Mouse (Mus musculus): ENCODE data around the gene Phactr4. TPM values are rescaled to one million over a fixed set of nuclear protein-coding genes. Genes with fewer than 3 reads are reported as not detected.

The Phactr4 gene
- polyA plus RNA-seq, 1 experiment from 2014 or later: 20.8 TPM

GRCm38 (mm10) chr4:132386846-132387245 is 35.4 kb downstream of the Phactr4 start:
- H3K36me3 ChIP-seq (ENCODE audit: control insufficient read depth, insufficient read depth, low read length): 0 out of 2 replicates have a peak, but pooled peaks cover 5% of the 10 kb centered on the region
- H3K9me3 ChIP-seq (ENCODE audit: control insufficient read depth, low read length): no peaks in the 10 kb centered on the region
- H3K4me3 ChIP-seq (ENCODE audit: low read length): no peak overlapping the region
- 0 out of 2 replicates have a peak, but pooled peaks cover 7% of the 10 kb centered on the region for H3K4me1 ChIP-seq (replicated peaks; ENCODE audit: control insufficient read depth, insufficient read depth, low read length)
- WGBS: 76% methylated on average over 7 of the region's 7 CpGs
- H3K9ac ChIP-seq (ENCODE audit: low read length): no peak overlapping the region
- no peak overlapping the region for H3K27ac ChIP-seq (ENCODE audit: low read length)
- no peak for ATAC-seq (ENCODE audit: low read depth)
- H3K27me3 ChIP-seq (ENCODE audit: control insufficient read depth, insufficient read depth, low read depth, low read length): no peaks in the 10 kb centered on the region
- no peak overlapping the region for H3K4me2 ChIP-seq (ENCODE audit: low read depth, low read length)

- no peak for ATAC-seq (ENCODE audit: low read depth)
- H3K27me3 ChIP-seq (ENCODE audit: control insufficient read depth, insufficient read depth, low read depth, low read length): no peaks in the 10 kb centered on the region
- no peak overlapping the region for H3K4me3 ChIP-seq (ENCODE audit: low read length)
- WGBS: 82% methylated on average over 8 of the region's 8 CpGs
- no peak overlapping the region for H3K4me2 ChIP-seq (ENCODE audit: low read depth, low read length)
- H3K36me3 ChIP-seq (ENCODE audit: control insufficient read depth, insufficient read depth, low read length): 0 out of 2 replicates have a peak, but pooled peaks cover 5% of the 10 kb centered on the region
- no peaks in the 10 kb centered on the region for H3K9me3 ChIP-seq (ENCODE audit: control insufficient read depth, low read length)
- no peak overlapping the region for H3K27ac ChIP-seq (ENCODE audit: low read length)
- no peak overlapping the region for H3K9ac ChIP-seq (ENCODE audit: low read length)
- H3K4me1 ChIP-seq (replicated peaks; ENCODE audit: control insufficient read depth, insufficient read depth, low read length): 0 out of 2 replicates have a peak, but pooled peaks cover 7% of the 10 kb centered on the region
Observed at GRCm38 (mm10) chr4:132385771-132386410, 36.4 kb downstream of the Phactr4 start.

- Histone ChIP-seq H3K4me3 (ENCODE audit: low read length) (no peak overlapping the region), H3K4me2 (ENCODE audit: low read depth, low read length) (no peak overlapping the region), H3K27me3 (ENCODE audit: control insufficient read depth, insufficient read depth, low read depth, low read length) (no peaks in the 10 kb centered on the region), H3K27ac (ENCODE audit: low read length) (no peak overlapping the region), H3K9ac (ENCODE audit: low read length) (no peak overlapping the region), H3K4me1 (replicated peaks; ENCODE audit: control insufficient read depth, insufficient read depth, low read length) (0 out of 2 replicates have a peak, but pooled peaks cover 7% of the 10 kb centered on the region), H3K36me3 (ENCODE audit: control insufficient read depth, insufficient read depth, low read length) (0 out of 2 replicates have a peak, but pooled peaks cover 5% of the 10 kb centered on the region), H3K9me3 (ENCODE audit: control insufficient read depth, low read length) (no peaks in the 10 kb centered on the region)
- no peak for ATAC-seq (ENCODE audit: low read depth)
- WGBS: 82% methylated on average over 3 of the region's 3 CpGs
Observed at GRCm38 (mm10) chr4:132383455-132383854, 38.8 kb downstream of the Phactr4 start.

DNA sequence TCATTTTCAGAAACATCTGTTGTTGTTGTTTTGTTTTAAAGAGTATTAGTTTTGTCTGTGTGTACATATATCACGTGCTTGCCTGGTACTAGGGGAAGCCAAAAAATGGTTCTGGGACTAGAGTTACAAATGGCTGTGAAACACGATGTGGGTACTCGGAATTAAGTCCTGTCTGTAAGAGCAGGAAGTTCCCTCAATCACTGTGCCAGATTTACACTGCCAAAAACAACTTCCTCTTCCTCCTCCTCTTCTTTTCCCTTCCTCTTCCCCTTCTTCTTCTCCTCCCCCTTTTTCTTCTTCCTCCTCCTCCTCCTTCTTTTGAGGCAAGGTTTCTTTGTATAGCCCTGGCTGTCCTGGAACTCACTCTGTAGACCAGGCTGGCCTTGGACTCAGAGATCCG is 40.0 kb downstream of the Phactr4 start:
- 0 out of 2 replicates have a peak, but pooled peaks cover under 1% of the 10 kb centered on the region for H3K4me1 ChIP-seq (replicated peaks; ENCODE audit: control insufficient read depth, insufficient read depth, low read length)
- no peak overlapping the region for H3K4me2 ChIP-seq (ENCODE audit: low read depth, low read length)
- no peaks in the 10 kb centered on the region for H3K27me3 ChIP-seq (ENCODE audit: control insufficient read depth, insufficient read depth, low read depth, low read length)
- H3K27ac ChIP-seq (ENCODE audit: low read length): no peak overlapping the region
- H3K9me3 ChIP-seq (ENCODE audit: control insufficient read depth, low read length): no peaks in the 10 kb centered on the region
- H3K4me3 ChIP-seq (ENCODE audit: low read length): no peak overlapping the region
- WGBS: 80% methylated on average over 4 of the region's 4 CpGs
- ATAC-seq (ENCODE audit: low read depth): no peak
- H3K36me3 ChIP-seq (ENCODE audit: control insufficient read depth, insufficient read depth, low read length): peaks cover 6% of the 10 kb centered on the region
- H3K9ac ChIP-seq (ENCODE audit: low read length): no peak overlapping the region

- Histone ChIP-seq H3K36me3 (ENCODE audit: control insufficient read depth, insufficient read depth, low read length) (peaks cover 10% of the 10 kb centered on the region), H3K9me3 (ENCODE audit: control insufficient read depth, low read length) (no peaks in the 10 kb centered on the region), H3K4me3 (ENCODE audit: low read length) (no peak overlapping the region), H3K27ac (ENCODE audit: low read length) (no peak overlapping the region), H3K4me2 (ENCODE audit: low read depth, low read length) (no peak overlapping the region), H3K9ac (ENCODE audit: low read length) (no peak overlapping the region), H3K27me3 (ENCODE audit: control insufficient read depth, insufficient read depth, low read depth, low read length) (no peaks in the 10 kb centered on the region), H3K4me1 (replicated peaks; ENCODE audit: control insufficient read depth, insufficient read depth, low read length) (no peaks in the 10 kb centered on the region)
- ATAC-seq (ENCODE audit: low read depth): no peak
- 88% methylated on average over 2 of the region's 2 CpGs for WGBS
Observed at GRCm38 (mm10) chr4:132380965-132381616, 41.2 kb downstream of the Phactr4 start.

DNA sequence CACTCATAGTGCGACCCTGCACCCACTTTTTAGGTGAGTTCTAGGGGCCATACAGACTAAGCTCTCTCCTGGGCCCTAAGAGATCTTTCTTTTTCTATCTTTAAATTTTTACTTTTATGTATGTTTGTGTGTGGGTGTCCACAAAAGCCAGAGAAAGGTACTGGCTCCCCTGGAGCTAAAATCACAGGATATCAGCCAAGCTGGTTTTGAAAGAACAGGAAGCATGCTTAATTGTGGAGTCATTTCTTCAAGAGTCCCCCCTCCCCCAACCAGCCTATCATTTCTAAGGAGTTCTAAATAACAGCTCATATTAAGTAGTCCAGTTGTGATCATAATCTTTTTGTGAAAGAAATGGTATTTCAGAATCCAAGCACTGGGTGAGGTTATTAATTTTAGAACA is 48.5 kb downstream of the Phactr4 start:
- no peak overlapping the region for H3K4me3 ChIP-seq (ENCODE audit: low read length)
- no peak overlapping the region for H3K9ac ChIP-seq (ENCODE audit: low read length)
- H3K9me3 ChIP-seq (ENCODE audit: control insufficient read depth, low read length): no peaks in the 10 kb centered on the region
- H3K27me3 ChIP-seq (ENCODE audit: control insufficient read depth, insufficient read depth, low read depth, low read length): no peaks in the 10 kb centered on the region
- no peak overlapping the region for H3K4me2 ChIP-seq (ENCODE audit: low read depth, low read length)
- H3K36me3 ChIP-seq (ENCODE audit: control insufficient read depth, insufficient read depth, low read length): peaks cover 28% of the 10 kb centered on the region
- no peak overlapping the region for H3K27ac ChIP-seq (ENCODE audit: low read length)
- no peak for ATAC-seq (ENCODE audit: low read depth)
- H3K4me1 ChIP-seq (replicated peaks; ENCODE audit: control insufficient read depth, insufficient read depth, low read length): no peaks in the 10 kb centered on the region
- WGBS: 93% methylated on average over 1 of the region's 1 CpGs

GRCm38 (mm10) chr4:132369953-132370750 is 52.1 kb downstream of the Phactr4 start:
- Histone ChIP-seq H3K27ac (ENCODE audit: low read length) (no peak overlapping the region), H3K36me3 (ENCODE audit: control insufficient read depth, insufficient read depth, low read length) (peaks cover 41% of the 10 kb centered on the region), H3K27me3 (ENCODE audit: control insufficient read depth, insufficient read depth, low read depth, low read length) (no peaks in the 10 kb centered on the region), H3K9me3 (ENCODE audit: control insufficient read depth, low read length) (no peaks in the 10 kb centered on the region), H3K4me1 (replicated peaks; ENCODE audit: control insufficient read depth, insufficient read depth, low read length) (peaks cover 1% of the 10 kb centered on the region; the same call in 1 of the 2 replicates), H3K4me2 (ENCODE audit: low read depth, low read length) (no peak overlapping the region), H3K9ac (ENCODE audit: low read length) (no peak overlapping the region), H3K4me3 (ENCODE audit: low read length) (no peak overlapping the region)
- ATAC-seq (ENCODE audit: low read depth): no peak
- WGBS: 73% methylated on average over 8 of the region's 8 CpGs

GRCm38 (mm10) chr4:132367480-132368201 is 54.6 kb downstream of the Phactr4 start:
- no peak overlapping the region for H3K27ac ChIP-seq (ENCODE audit: low read length)
- ATAC-seq (ENCODE audit: low read depth): no peak
- 91% methylated on average over 18 of the region's 18 CpGs for WGBS

More at GRCm38 (mm10) chr4:132367480-132368201, 54.6 kb downstream of the Phactr4 start:
- H3K27me3 ChIP-seq (ENCODE audit: control insufficient read depth, insufficient read depth, low read depth, low read length): no peaks in the 10 kb centered on the region
- H3K36me3 ChIP-seq (ENCODE audit: control insufficient read depth, insufficient read depth, low read length): peaks cover 45% of the 10 kb centered on the region
- H3K9ac ChIP-seq (ENCODE audit: low read length): no peak overlapping the region
- peaks cover 4% of the 10 kb centered on the region; the same call in 1 of the 2 replicates for H3K4me1 ChIP-seq (replicated peaks; ENCODE audit: control insufficient read depth, insufficient read depth, low read length)
- H3K9me3 ChIP-seq (ENCODE audit: control insufficient read depth, low read length): no peaks in the 10 kb centered on the region
- no peak overlapping the region for H3K4me2 ChIP-seq (ENCODE audit: low read depth, low read length)
- no peak overlapping the region for H3K4me3 ChIP-seq (ENCODE audit: low read length)

Data from lung, embryonic 16.5 days (tissue).